Comparison of ENCODE assay signal across 24 mouse cellular contexts in the genomic region with DNA sequence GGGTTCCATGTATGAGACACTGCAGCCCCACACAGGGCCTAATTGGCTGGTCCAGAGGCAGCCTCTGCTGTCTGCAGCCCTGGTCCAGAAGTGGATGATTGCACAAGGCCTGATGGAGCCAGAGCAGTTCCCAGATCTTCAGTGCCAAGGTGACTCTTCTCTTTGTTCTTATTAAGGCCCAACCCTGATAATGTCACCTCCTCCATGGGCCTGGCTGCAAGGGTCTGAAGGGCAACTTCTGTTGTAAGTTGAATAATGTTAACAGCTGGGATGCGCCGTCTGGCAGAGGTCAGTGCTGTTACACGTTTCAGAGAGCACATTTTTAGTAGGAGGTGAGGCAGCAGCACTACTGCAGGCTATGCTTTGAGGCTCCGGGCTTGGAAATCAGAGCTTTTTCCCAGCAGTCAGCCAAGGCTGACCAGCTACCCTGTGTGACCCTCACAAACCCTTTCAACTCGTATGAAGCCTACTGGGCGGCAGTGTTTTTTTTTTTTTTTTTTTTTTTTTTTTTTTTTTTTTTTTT.
A peak's percentile ranks its signal among the peaks of the same experiment; 100 is the strongest.
DNase-seq lines count a peak whose midpoint lies in the region; ATAC-seq and TF ChIP-seq lines count a peak whose summit lies in the region.
"Had no signal": no experiment of that assay in that cellular context is flagged by ENCODE, and none has a peak within 500 bp of the region (broad histone marks: within the 10 kb centered on the region; RNA-seq: fewer than 3 reads in every experiment).

No protein-coding gene starts in this region.

- 0 out of 2 replicates have a peak overlapping the region, but pooled peaks have one; percentile 22 for H3K27ac ChIP-seq in kidney, embryonic 15.5 days
- no peak overlapping the region for H3K27ac ChIP-seq in kidney, embryonic 16.5 days (ENCODE audit: low read length)
- no peak overlapping the region for H3K27ac ChIP-seq in liver, adult 2 months (replicated peaks; ENCODE audit: insufficient read depth, low read depth, low read length)
- H3K27ac ChIP-seq in liver, postnatal 0 days (ENCODE audit: low read depth) = no peak overlapping the region
- H3K27ac ChIP-seq: embryonic facial prominence, embryonic 12.5 days; embryonic facial prominence, embryonic 15.5 days; heart, adult 2 months; hindbrain, embryonic 12.5 days; hindbrain, embryonic 15.5 days had no signal

- no peak overlapping the region for H3K4me2 ChIP-seq in kidney, embryonic 15.5 days
- no peak overlapping the region for H3K4me2 ChIP-seq in kidney, embryonic 16.5 days (replicated peaks; ENCODE audit: low read depth, low read length)
- H3K4me2 ChIP-seq in liver, postnatal 0 days (ENCODE audit: low read depth, low read length) = no peak overlapping the region
- H3K4me2 ChIP-seq: embryonic facial prominence, embryonic 12.5 days; embryonic facial prominence, embryonic 15.5 days; heart, embryonic 11.5 days; hindbrain, embryonic 12.5 days; hindbrain, embryonic 15.5 days had no signal

- H3K4me1 ChIP-seq in kidney, embryonic 15.5 days = peaks cover 26% of the 10 kb centered on the region
- H3K4me1 ChIP-seq in kidney, embryonic 16.5 days (ENCODE audit: insufficient read depth, low read length) = peaks cover 15% of the 10 kb centered on the region
- H3K4me1 ChIP-seq in liver, adult 2 months (ENCODE audit: control insufficient read depth, insufficient read depth, low read length) = peaks cover 9% of the 10 kb centered on the region
- H3K4me1 ChIP-seq in liver, postnatal 0 days (ENCODE audit: insufficient read depth) = peaks cover 7% of the 10 kb centered on the region; the same call in 1 of the 2 replicates
- H3K4me1 ChIP-seq: embryonic facial prominence, embryonic 15.5 days; hindbrain, embryonic 15.5 days had no signal

- no peaks in the 10 kb centered on the region for H3K36me3 ChIP-seq in kidney, embryonic 15.5 days
- H3K36me3 ChIP-seq in kidney, embryonic 16.5 days (ENCODE audit: insufficient read depth, low read length) = no peaks in the 10 kb centered on the region
- no peaks in the 10 kb centered on the region for H3K36me3 ChIP-seq in liver, adult 2 months (ENCODE audit: control insufficient read depth, insufficient read depth, low read length)
- H3K36me3 ChIP-seq in liver, postnatal 0 days (replicated peaks; ENCODE audit: insufficient read depth, low read length) = no peaks in the 10 kb centered on the region
- H3K36me3 ChIP-seq: embryonic facial prominence, embryonic 12.5 days; embryonic facial prominence, embryonic 15.5 days; G1E; hindbrain, embryonic 12.5 days; hindbrain, embryonic 15.5 days had no signal

- H3K4me3 ChIP-seq in kidney, embryonic 15.5 days (replicated peaks) = no peak overlapping the region
- H3K4me3 ChIP-seq in kidney, embryonic 16.5 days (ENCODE audit: low read length) = no peak overlapping the region
- no peak overlapping the region for H3K4me3 ChIP-seq in liver, adult 2 months (ENCODE audit: insufficient read depth, low read depth, low read length)
- no peak overlapping the region for H3K4me3 ChIP-seq in liver, postnatal 0 days (ENCODE audit: low read depth, low read length)
- H3K4me3 ChIP-seq: embryonic facial prominence, embryonic 12.5 days; embryonic facial prominence, embryonic 15.5 days; heart, adult 2 months; hindbrain, embryonic 12.5 days; hindbrain, embryonic 15.5 days had no signal

- TF ChIP-seq POLR2A in liver, adult 2 months (IDR thresholded peaks at IDR 0.05; ENCODE audit: extremely low read depth, insufficient read depth, low read length) = no peak

- TF ChIP-seq CTCF in liver, adult 2 months (IDR thresholded peaks at IDR 0.05; ENCODE audit: low read depth, low read length) = no peak
- TF ChIP-seq CTCF in liver, postnatal 0 days (IDR thresholded peaks at IDR 0.05; ENCODE audit: low read depth) = no peak

- no peaks in the 10 kb centered on the region for H3K9me3 ChIP-seq in kidney, embryonic 15.5 days (replicated peaks)
- H3K9me3 ChIP-seq in kidney, embryonic 16.5 days (ENCODE audit: low read length) = no peaks in the 10 kb centered on the region
- H3K9me3 ChIP-seq in liver, postnatal 0 days (ENCODE audit: low read length) = no peaks in the 10 kb centered on the region
- H3K9me3 ChIP-seq: embryonic facial prominence, embryonic 12.5 days; embryonic facial prominence, embryonic 15.5 days; hindbrain, embryonic 12.5 days; hindbrain, embryonic 15.5 days had no signal

- peak; percentile 46; the same call in 1 of the 2 replicates for ATAC-seq in kidney, embryonic 15.5 days (replicated peaks; ENCODE audit: low FRiP score)
- no peak for ATAC-seq in kidney, embryonic 16.5 days (ENCODE audit: low FRiP score, low TSS enrichment)
- no peak for ATAC-seq in liver, postnatal 0 days
- ATAC-seq: forebrain, embryonic 14.5 days; forebrain, postnatal 0 days; Patski had no signal

- no peak for TF ChIP-seq EP300 in liver, postnatal 0 days (IDR thresholded peaks at IDR 0.05; ENCODE audit: low read depth)

- no peak overlapping the region for H3K9ac ChIP-seq in kidney, embryonic 15.5 days
- H3K9ac ChIP-seq in kidney, embryonic 16.5 days (replicated peaks; ENCODE audit: low read length) = no peak overlapping the region
- no peak overlapping the region for H3K9ac ChIP-seq in liver, adult 2 months (ENCODE audit: low read depth, low read length)
- no peak overlapping the region for H3K9ac ChIP-seq in liver, postnatal 0 days (replicated peaks)
- H3K9ac ChIP-seq: embryonic facial prominence, embryonic 12.5 days; embryonic facial prominence, embryonic 15.5 days; forebrain, postnatal 0 days; hindbrain, embryonic 12.5 days; hindbrain, embryonic 15.5 days had no signal

- WGBS in kidney, embryonic 15.5 days = 42% methylated on average over 6 of the region's 6 CpGs
- WGBS in kidney, embryonic 16.5 days = 33% methylated on average over 6 of the region's 6 CpGs
- 54% methylated on average over 6 of the region's 6 CpGs for WGBS in liver, adult 2 months
- WGBS in liver, postnatal 0 days (ENCODE audit: insufficient replicate concordance) = 70% methylated on average over 6 of the region's 6 CpGs

- no peaks in the 10 kb centered on the region for H3K27me3 ChIP-seq in kidney, embryonic 15.5 days
- no peaks in the 10 kb centered on the region for H3K27me3 ChIP-seq in kidney, embryonic 16.5 days (ENCODE audit: insufficient read depth, low read length)
- no peaks in the 10 kb centered on the region for H3K27me3 ChIP-seq in liver, adult 2 months (ENCODE audit: control insufficient read depth, insufficient read depth, low read length)
- H3K27me3 ChIP-seq in liver, postnatal 0 days (ENCODE audit: insufficient read depth, low read length) = no peaks in the 10 kb centered on the region
- H3K27me3 ChIP-seq: embryonic facial prominence, embryonic 12.5 days; embryonic facial prominence, embryonic 15.5 days; hindbrain, embryonic 12.5 days; hindbrain, embryonic 15.5 days had no signal

- peak; percentile 29 for DNase-seq in adrenal gland, postnatal 14 days
- DNase-seq in adrenal gland, postnatal 25 days = no peak
- DNase-seq in liver, adult 2 months (ENCODE audit: extremely low read depth, low read depth, low spot score) = peak; percentile 86
- no peak for DNase-seq in liver, postnatal 0 days
- DNase-seq in frontal cortex, adult 2 months (ENCODE audit: extremely low spot score in 1 of 2, low spot score in 1 of 2) = no peak
- DNase-seq: adrenal gland, adult 2 months; adrenal gland, postnatal 36 days; cerebellum, adult 11 months; cerebellum, adult 2 months; cerebellum, adult 9-11 months; cerebellum, postnatal 25 days; forebrain, postnatal 0 days; gastrocnemius, postnatal 25 days had no signal

- H3K79me2 ChIP-seq in liver, adult 2 months (ENCODE audit: control insufficient read depth, insufficient read depth, low read length) = no peaks in the 10 kb centered on the region

Comparison
In these comparisons a context has a peak if more than half of its experiments do, and no peak if none do; other contexts are left out.
1. DNase-seq: peak in adrenal gland, postnatal 14 days (single experiment) and liver, adult 2 months (single experiment); none in adrenal gland, postnatal 25 days (single experiment), liver, postnatal 0 days (single experiment) and frontal cortex, adult 2 months (0 of 2).